Mouse (Mus musculus) lung, postnatal 4 days (tissue): ENCODE results near the gene Jak1.
A peak's percentile ranks its signal among the peaks of the same experiment; 100 is the strongest.

Source experiments
- DNase-seq, 2 experiments: peaks; one replicate each; pipeline ENCODE4 v3.0.0; 2021

Gene Jak1

DNA sequence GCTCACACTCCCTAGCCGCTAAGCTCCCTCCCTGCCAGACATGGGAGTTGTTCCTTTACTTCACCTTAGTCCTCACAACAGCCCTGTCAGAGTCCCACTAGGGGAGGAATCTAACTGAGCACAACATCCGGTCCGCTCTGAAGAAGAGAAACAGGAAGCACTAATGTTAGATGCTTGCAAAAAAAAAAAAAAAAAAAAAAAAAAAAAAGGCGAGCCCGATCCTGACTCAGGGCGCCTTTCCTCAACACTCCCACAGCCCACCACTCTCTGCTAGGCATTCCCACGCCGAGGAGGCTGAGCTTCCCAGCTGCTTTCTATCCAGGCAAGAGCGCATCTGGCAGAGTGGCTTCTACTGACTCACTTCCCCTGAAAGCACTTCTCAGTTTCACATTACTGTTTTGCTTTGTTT, 82.5 kb downstream of the Jak1 start:
- peak; percentile 36 to 53 for DNase-seq

DNA sequence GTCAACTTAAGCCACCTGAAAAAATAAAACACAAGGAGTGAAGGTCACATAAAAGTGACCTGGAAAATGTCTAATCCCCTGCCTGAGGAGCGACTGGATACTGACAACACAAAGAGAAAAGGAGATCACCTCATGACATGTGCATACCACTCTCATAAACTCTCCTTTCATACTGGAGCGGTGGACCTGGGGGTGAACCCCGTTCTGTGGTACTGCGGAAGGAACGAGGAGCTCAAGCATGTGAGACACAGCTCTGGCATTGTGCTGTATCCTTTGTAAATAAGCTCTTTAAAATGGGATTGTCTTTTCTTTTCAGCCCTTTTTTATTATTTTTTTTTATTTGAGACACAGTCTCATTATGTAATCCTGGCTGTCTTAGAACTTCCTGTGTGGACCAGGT, 84.4 kb downstream of the Jak1 start:
- DNase-seq, result no peak

DNA sequence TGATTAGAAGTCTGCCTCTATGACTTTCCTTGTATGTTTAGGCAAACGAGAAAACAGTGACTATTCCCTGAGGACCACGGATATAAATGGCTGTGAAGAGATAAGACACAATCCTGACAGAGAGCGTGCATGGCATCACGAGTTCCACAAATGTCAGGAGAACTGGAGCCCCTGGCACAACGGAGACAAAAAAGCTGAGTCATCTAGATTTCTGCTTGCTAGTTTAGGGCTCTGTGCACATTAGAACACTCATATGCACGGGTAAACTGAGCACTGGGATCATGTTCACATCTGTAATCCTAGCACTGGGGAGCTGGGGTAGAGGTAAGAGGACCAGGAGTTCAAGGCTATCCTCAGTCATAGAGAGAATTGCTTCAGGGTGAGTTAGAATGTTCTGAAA, 85.2 kb downstream of the Jak1 start:
- DNase-seq, result no peak

DNA sequence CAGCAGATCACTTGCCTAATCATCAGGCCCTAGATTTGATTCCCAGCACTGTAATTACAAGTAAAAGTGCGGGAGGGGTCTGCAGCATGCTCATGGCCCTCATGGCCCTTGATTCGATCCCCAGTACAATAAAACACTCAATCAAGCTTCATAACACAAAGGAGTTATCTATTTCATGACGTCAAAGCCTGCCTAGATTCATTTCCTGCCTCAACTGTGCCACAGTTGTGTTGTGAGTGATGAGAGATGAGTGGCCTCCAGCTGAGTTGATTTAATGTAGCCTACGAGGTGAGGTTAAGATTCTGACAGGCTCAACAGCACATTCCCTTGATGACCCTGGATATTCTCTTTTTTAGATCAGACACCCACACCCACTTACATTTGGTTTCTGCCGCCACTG, 86.0 kb downstream of the Jak1 start:
- DNase-seq, result no peak

DNA sequence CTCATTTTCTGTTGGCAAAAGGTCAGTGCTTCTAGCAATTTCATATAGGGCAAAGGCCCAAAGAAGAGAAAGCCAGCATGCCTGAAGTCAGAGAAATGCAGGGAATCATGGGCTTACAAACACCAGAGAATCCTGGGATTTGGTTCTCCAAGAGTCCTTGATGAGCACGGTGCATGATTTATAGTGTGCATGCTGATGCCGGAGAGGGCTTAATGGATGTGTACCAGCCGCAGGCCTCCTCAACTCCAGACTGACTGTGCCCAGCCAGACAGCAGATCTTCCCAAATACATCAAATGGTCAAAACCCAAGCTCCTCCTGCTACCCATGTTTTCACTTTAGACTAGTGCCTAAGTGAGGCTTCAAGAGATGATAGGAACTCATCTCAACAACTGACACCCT, 87.3 kb downstream of the Jak1 start:
- no peak for DNase-seq

DNA sequence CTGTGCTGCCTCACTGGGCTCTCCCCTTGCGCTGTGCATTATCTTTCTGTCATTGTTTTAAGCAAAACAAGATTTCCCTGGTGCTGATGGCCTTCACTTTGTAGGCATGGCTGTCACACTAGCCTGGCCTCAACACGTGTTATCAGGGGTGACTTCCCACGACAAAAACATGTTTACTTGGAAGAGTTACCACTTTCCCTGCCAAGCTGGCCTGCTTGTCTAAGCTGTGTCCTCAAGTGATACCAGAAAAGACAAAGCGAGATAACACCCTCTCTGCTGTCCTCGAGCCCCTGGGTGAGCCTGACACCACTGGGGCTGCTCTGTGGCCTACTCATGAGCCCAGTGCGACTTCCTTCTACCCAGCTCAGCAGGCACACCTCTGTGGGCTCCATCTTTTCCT, 89.0 kb downstream of the Jak1 start:
- DNase-seq, result no peak

DNA sequence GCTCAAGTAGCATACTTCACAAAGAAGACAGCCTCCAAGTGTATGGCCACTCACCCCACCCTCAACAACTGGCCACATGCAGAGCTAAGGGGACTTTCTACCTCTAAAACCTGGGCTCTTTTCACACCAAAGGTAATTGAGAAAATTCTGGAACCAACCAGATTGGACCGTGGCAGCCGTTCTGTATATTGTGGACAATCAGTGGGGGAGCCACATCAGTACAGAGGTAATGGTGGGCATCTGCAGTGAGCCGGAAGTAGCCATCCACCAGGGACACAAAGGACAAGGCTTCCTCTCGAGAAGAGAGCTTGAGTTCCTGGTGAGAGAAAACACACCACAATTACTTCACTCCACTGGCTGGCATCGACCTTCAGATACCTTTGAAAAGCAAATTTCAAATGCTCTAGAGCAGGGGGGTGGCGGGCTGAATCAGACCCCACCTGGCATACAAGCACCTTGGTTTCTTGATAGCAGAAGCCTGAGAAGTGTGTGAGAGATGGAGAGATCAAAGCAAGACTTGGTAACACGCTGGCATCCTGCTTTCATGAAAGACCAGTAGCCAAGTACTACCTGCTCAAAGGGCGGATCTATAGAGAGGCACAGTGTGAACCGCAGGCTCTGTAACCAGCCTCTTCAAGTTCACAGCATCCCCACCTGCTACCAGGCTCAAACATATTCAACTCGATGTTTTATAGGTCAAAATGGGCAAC, 90.0 kb downstream of the Jak1 start:
- no peak for DNase-seq

DNA sequence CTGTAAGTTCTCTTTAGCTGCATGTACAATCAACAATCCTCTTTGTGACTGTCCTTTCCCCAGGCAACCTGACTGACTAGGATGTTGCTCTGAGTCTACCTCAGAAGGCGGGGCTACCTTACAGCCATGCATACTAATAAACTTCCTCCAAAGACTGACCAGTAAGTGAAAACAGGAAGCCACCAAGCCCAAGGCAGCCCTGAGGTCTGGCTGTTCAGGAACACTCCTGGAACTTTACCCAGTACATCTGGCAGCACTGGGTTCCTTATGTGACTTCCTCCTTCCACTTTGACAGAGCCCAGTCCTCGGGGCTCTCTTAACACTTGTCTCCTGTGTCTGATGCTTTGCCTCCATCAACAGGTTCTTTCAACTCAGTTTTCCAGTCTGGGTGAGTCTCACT, 92.3 kb downstream of the Jak1 start:
- DNase-seq, result peak in 1 of 2 experiments; percentile 39

DNA sequence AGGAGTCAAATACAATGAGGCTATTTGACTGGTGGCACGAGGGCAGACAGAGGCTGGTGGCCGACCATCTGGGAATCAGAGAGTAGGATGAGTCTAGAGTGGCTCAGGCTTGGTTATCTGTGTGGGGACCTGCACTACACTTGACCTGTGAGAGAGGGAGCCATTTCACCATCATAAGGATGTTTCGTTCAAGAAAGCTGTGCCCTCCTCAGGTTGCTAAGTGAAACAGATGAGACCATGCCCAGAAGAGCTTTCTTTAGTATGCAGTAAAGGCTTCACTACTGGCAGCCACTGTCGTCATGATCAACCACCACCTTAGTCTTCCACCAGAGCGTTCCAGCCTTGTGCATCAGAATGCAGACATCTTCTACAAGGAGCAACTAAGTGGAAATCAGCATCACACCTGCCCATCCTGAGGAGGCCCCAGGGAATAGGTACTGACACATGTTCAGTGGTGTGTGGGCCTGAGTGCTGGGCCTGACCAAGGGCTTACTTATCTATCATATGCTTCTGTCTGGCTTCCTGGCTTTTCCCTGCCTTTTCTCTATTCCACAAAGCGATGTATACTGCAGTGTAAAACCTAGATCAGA, 96.8 kb downstream of the Jak1 start:
- DNase-seq, result peak in 1 of 2 experiments; percentile 50

DNA sequence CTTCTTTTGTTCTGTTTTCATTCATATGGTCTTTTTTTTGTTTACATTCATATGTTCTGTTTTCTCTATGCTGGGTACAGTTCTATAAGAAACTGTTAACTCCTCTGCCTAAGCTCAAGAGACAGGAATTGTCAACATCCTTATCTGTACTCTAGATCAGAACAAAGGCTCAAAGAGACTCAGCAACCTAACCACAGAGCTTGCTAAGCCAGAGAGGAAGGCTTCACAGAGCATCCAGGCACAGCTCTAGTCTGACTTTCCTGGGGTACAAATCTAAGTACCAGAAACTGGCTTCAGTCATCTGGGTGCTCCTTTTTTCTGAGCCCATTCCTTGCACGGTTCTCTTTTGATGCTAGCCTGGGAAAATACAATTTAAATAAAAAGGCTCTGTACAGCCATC, 97.3 kb downstream of the Jak1 start:
- no peak for DNase-seq

DNA sequence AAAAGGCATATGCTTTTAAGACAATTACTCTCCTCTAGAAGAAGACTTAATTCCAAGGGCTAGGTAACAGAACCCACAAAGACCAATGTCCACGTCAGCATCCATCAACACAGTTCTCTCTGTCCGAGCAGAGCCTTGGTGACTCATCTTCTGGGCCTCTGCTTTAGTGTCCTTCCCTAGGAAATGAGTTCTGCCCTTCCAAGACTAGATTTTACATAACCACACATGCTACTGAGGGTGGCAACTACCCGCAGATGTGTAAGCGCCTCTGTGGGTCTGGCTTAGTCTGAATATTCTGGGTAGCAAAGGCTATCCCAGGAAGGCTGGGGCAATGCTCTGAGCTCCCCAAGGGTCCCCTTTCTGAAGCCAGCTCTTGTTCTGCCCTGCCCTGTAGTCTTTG, 99.3 kb downstream of the Jak1 start:
- no peak for DNase-seq

DNA sequence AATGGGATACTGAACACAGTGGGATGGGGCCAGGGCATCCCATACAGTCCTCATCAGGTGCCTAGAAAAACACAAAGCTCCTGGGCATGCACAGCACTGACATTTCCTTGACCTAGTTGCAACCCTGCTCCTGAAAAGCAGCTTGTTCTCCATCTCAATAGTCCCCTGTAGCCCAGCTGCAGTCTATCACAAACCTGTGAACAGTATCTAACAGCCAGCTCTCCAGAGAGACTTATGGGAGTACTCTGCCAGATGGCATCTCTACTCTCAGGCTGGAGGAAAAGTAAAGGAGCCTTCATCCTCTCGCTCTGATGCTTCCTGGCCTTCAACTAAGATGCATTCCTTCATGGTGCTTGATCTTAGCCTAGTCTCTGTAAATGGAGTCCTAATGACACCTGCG, 100.4 kb downstream of the Jak1 start:
- DNase-seq, result no peak

DNA sequence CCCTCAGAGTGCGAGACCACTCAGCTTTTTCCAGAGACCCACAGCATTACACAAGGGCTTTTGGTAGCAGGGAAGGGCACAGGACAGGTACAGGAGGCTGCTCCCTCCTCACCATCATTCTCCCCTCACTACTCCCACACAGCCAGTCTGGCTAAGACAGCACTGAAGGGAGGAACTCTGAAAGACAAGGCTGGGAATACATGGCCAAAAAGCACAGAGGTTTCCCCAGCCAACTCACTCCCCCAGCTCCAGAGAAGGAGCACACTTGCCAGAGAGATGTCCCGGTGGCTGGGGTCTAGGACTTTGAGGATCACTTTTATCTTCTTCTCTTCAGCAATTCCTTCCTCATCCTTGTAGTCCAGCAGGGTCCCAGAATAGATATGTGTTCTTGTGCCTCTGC, 100.9 kb downstream of the Jak1 start:
- DNase-seq, result no peak

DNA sequence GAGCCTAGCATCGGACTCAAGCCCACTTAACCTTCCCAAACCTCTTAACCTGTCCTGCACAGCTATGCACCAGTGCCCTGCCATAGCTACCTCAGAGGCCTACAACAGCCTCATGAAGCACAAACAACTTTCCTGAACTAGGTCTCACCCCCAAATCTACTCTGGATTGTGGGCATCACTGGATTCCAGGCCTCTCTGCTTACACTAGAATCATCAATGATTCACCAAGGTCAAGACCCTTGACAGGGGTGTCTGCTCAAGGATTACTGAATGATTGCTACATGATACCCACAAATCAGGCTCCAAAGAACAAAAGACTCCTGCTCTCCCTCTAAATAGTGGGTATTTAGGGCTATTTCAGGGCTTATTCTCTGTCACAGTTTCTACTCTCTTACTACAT, 104.3 kb downstream of the Jak1 start:
- DNase-seq, result no peak

DNA sequence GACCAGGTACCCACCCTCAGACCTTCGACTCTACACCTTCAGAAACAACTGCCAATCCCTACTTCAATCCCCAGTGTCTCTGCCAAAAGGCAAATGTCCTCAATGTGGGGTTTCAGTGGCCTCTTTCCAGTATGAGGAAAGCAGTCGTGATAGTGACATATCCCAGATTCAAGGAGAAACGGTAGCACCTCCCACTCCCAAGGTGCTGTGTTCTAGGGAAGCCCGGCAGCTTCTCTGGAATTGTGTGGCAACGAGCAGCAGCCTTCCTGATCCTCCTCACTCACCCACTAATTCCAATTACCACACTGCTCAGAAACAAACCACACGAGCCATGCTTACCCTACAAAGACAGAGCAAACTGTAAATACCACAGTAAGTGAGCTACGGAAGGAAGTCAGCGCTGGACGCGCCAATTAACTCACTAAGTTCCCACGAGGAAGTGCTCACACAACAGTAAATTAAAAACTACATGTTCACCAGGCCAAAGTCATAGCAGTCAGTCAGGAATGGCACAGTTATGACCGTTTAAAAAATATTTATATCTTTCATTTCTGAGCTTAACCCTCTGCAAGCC, 105.8 kb downstream of the Jak1 start:
- no peak for DNase-seq

DNA sequence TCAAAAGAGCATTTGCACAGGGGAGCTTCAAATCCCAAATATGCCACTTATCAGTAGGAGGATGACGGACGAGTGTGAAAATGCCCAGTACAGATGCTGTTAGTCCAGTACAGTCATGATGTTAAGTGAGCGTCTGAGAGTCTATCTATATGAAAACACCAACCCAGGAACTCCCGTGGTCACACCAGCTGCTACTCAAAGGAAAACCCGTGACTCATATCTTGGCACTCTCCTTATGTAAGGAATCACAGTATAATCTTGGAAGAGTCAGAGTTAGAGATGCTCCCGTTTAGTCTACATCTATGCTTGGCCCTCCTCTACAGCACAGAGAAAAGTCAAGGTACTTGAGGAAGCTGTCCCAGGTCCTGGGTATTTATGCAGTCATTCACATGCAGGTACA, 106.8 kb downstream of the Jak1 start:
- no peak for DNase-seq

DNA sequence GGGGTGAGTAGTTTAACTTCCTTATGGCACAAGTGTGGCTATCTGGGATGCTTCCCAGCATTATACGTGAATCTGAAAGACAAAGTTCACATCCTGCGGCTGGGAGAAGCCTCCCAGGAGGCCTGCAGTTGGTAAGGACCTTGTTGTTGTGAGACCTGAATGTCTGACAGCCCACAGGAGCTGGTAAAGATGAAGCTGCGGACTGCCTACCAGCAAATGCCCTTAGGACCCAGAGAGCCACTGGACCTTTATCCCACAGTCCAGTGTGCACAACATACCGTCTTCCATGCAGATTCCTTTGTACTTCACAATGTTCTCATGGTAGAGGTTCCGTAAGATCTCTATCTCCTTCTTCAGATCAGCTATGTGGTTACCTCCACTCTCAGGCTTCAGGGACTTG, 107.6 kb downstream of the Jak1 start:
- no peak for DNase-seq

DNA sequence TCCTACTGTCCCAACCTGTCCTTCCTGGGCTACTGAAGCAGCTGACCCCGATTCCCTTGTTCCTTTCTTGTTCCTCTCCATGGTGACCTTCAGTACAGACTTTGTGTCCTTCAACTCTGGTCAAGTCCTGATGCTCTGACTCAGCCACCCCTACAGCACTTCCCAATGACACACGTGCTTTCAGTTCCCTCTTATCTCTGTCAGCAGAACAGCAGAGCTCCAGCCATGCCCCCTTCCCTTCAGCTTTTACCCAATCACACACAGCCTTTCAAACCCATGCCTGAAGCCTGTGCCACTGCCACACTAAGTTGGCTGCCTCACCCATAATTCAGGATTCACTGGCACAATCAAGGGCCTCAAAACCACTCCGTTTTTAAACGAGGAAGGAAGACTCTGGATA, 109.5 kb downstream of the Jak1 start:
- no peak for DNase-seq

DNA sequence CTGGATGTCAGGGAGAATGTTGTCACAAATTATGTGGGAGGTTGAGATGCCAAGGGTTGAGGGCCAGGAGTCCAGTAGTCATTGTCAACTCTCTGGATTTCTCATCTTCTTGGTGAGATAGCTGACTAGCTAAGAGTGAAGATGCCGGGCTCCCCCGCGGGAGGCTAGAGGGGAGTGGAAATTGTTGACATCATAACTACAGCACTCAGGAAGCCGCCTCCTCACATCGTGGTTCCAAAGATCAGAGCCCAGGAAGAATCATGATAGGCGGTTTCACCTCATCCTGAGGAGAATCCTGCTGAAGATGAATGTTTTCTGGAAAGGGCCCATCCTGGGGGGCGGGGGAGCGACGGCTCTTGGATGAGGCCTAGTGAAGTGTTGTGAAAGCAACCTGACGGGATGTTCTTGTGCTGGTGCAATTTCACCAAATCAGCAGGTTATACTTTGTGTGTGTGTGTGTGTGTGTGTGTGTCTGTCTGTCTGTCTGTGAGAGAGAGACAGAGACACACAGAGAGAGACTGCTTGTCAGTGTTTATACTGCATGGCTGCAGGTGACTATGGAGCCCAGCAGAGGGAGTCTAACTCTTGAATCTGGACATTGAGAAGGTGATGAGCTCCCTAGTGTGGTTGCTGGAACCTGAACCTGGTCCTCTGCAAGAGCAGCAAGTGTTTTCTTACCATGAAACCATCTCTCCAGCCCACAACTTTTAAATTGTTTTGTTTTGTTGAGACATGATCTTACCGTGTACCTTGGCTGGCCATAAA, 118.0 kb downstream of the Jak1 start:
- DNase-seq, result no peak

DNA sequence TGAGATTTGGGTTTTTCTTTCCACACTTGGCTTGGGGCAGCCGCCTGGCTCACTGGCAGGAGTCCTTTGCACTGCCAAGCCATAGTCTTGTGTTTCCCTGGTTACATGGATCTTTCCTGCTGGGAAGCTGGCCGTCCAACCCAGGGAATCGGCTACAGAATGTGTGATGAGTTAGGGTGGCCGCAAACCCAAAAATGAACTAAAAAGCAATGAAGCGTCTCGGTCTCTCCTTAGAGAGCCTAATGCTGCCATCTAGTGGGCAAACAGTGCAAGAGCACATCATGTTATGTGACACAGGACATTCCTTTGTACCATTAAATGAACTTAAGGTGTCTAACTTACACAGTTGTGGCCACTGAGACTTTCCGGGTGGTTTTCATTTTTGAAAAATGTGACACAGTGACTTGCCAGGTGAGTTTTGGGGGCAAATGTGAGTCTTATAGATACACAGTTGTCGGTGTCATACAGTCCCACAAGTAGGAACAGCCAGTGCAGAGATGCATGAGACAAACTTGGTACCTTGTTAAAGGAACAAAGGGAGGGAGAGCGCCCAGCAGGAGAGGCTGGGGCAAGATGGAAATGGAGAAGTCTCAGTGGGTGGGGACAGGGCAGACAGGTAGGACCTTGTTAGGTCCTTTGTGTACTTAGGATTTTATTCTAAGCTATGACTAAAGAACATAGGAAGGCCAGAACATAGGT, 118.9 kb downstream of the Jak1 start:
- DNase-seq, result peak; percentile 67 to 79

DNA sequence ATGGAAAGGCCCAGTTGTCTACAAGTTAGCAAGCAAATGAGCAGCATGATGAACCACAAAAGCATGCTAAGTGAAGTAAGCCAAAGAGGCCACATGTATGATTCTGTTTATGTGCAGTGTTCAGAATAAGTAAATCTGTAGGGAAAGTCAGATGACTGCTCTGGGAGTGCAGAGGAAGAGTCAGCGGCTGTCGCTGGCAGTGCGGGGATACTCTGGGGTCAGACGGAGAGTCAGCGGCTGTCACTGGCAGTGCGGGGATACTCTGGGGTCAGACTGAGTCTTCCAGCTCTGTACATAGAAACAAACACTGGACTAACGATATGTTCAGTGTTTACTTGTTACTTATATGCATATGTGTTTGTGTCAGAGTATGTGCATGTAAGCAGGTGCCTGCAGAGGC, 120.3 kb downstream of the Jak1 start:
- no peak for DNase-seq

DNA sequence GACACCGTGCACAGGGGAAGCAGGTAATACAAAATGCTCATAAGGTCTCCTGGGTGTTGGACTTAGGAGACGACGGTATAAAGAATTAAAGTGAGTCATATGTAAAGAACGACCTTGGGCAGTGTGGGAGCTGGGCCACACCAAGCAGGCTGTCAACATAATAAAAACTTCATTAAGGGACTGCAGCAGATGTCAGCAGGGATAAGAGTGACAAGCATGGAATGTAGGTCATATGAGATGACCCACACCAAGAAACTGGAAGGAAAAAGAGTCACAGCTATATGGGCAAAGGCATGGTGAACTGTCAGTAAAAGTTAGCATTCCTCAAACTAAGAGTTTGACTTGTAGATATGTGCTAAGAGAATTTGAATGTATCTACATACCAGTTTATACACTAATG, 120.7 kb downstream of the Jak1 start:
- no peak for DNase-seq

DNA sequence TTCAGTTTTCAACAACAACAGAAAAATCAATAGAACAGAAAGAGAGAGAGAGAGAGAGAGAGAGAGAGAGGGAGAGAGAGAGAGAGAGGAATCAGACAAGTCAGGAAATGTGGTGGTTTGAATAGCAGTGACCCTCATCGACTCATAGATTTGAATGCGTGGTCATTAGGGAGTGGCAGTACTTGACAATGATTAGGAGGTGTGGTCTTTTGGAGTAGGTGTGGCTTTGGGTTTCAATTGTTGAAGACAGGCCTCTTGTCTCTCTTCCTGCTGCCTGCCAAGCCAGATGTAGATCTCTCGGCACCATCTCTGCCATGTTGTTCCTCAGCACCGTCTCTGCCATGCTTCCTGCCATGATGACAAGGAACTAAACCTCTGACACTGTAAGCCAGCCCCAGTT, 121.2 kb downstream of the Jak1 start:
- DNase-seq, result no peak
